Mouse (Mus musculus) spleen, postnatal 10 days (tissue): Measurements from ENCODE around the gene Frmd6.

ENCODE experiments used
- DNase-seq, 2 experiments: peaks; one replicate each; pipeline ENCODE4 v3.0.0; 2021 to 2022; ENCODE audit warnings: low spot score in 2 of 2

Gene Frmd6

GRCm38 (mm10) chr12:70824729-70825650 is at the start of gene Frmd6:
TSS of gene Frmd6 (plus strand) at chr12:70825514.
- peak; percentile 82 to 94 for DNase-seq

GRCm38 (mm10) chr12:70775609-70776008 is 49.7 kb upstream of the Frmd6 start:
- DNase-seq, result no peak

- no peak for DNase-seq
Measured at GRCm38 (mm10) chr12:70776683-70777082, 48.6 kb upstream of the Frmd6 start.

GRCm38 (mm10) chr12:70777466-70777865 is 47.8 kb upstream of the Frmd6 start:
- DNase-seq, result no peak

GRCm38 (mm10) chr12:70777866-70778265 is 47.4 kb upstream of the Frmd6 start:
- no peak for DNase-seq

- no peak for DNase-seq
Measured at GRCm38 (mm10) chr12:70778271-70778670, 47.0 kb upstream of the Frmd6 start.

GRCm38 (mm10) chr12:70778724-70779123 is 46.6 kb upstream of the Frmd6 start:
- no peak for DNase-seq

- no peak for DNase-seq
Measured at GRCm38 (mm10) chr12:70783049-70783448, 42.3 kb upstream of the Frmd6 start.

GRCm38 (mm10) chr12:70783475-70784239 is 41.7 kb upstream of the Frmd6 start:
- no peak for DNase-seq

GRCm38 (mm10) chr12:70784240-70784705 is 41.0 kb upstream of the Frmd6 start:
- DNase-seq, result no peak

- DNase-seq, result no peak
Measured at GRCm38 (mm10) chr12:70789341-70789740, 36.0 kb upstream of the Frmd6 start.

GRCm38 (mm10) chr12:70793291-70793690 is 32.0 kb upstream of the Frmd6 start:
- no peak for DNase-seq

- DNase-seq, result no peak
Measured at GRCm38 (mm10) chr12:70794543-70795388, 30.5 kb upstream of the Frmd6 start.

GRCm38 (mm10) chr12:70795389-70795711 is 30.0 kb upstream of the Frmd6 start:
- no peak for DNase-seq

GRCm38 (mm10) chr12:70798496-70798895 is 26.8 kb upstream of the Frmd6 start:
- no peak for DNase-seq

GRCm38 (mm10) chr12:70799231-70800002 is 25.9 kb upstream of the Frmd6 start:
- DNase-seq, result no peak

GRCm38 (mm10) chr12:70800086-70800485 is 25.2 kb upstream of the Frmd6 start:
- no peak for DNase-seq

GRCm38 (mm10) chr12:70801361-70801760 is 24.0 kb upstream of the Frmd6 start:
- no peak for DNase-seq

- DNase-seq, result no peak
Measured at GRCm38 (mm10) chr12:70803494-70803893, 21.8 kb upstream of the Frmd6 start.

- DNase-seq, result no peak
Measured at GRCm38 (mm10) chr12:70804989-70805388, 20.3 kb upstream of the Frmd6 start.

- DNase-seq, result no peak
Measured at GRCm38 (mm10) chr12:70807543-70807942, 17.8 kb upstream of the Frmd6 start.
